Mouse (Mus musculus): ENCODE data around the gene a. TPM values are rescaled to one million over a fixed set of nuclear protein-coding genes. Genes with fewer than 3 reads are reported as not detected.

The a gene
- total and polyA plus RNA-seq, 3 experiments, result 7.8 to 23.8 (median 10.9) TPM

DNA sequence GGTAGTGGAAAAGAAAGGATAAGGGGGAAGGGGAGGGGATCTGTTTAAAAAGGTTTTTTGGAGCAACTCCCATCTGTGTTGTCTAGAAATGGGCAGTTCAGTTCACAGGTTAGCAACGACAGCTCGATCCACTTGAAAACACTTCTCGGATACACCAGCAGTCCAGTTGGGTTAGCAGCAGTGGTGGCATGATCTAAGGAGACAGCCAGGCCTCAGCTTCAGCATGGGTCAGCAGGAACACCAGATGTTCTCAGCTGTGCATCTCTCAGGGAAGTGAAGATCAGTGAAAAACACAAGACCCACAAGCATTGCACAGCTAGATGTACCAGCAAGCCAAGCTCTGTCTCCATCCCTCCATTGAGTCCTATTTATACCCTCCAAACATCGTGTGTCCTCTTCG is 295.1 kb downstream of the a start:
- dilution Hi-C loops (cut with MboI; ENCODE audit: extremely low pct_ligation_motif_present, extremely low pct_unique_long_range_greater_than_20kb, low sequenced_read_pairs) (no loop called here), in situ Hi-C loops (cut with MboI; ENCODE audit: low pct_ligation_motif_present, low pct_unique_long_range_greater_than_20kb, low sequenced_read_pairs) (loop anchor here (10.0 to 25.0 kb wide), 2 partner anchors 98 to 301 kb away; partner anchors contain the start of gene Trp53inp2)
- no peaks in the 10 kb centered on the region for H3K79me2 ChIP-seq (replicated peaks; ENCODE audit: control insufficient read depth, extremely low read depth, insufficient read depth, poor library complexity, severe bottlenecking)
- no peaks in the 10 kb centered on the region for H3K27me3 ChIP-seq (replicated peaks)
- no peak overlapping the region for H3K27ac ChIP-seq (ENCODE audit: insufficient read depth, low read depth)
- TF ChIP-seq ELF1 (IDR thresholded peaks at IDR 0.05; ENCODE audit: low read depth, low read length) (no peak), ZNF384 (IDR thresholded peaks at IDR 0.05; ENCODE audit: low read depth, low read length) (no peak), TCF12 (IDR thresholded peaks at IDR 0.05; ENCODE audit: low read depth, low read length) (no peak)
- no peak overlapping the region for H3K9ac ChIP-seq (ENCODE audit: insufficient read depth, low read depth)
- H3K4me1 ChIP-seq (ENCODE audit: control insufficient read depth in 1 of 2, insufficient read depth in 2 of 2), result peaks cover 0 to 4% of the 10 kb centered on the region in 2 experiments; a peak in 2 of 4 replicates
- no peaks in the 10 kb centered on the region for H3K9me3 ChIP-seq (replicated peaks; ENCODE audit: low read length)
- H3K4me2 ChIP-seq (ENCODE audit: insufficient read depth, low read depth, poor library complexity, severe bottlenecking), result no peak overlapping the region
- no peaks in the 10 kb centered on the region for H3K36me3 ChIP-seq (replicated peaks in 1 of 2; ENCODE audit: control insufficient read depth in 1 of 2, insufficient read depth in 1 of 2, low read length in 1 of 2)
- H3K4me3 ChIP-seq (replicated peaks in 1 of 3; ENCODE audit: low read depth in 2 of 3, low read length in 2 of 3, poor library complexity in 1 of 3), result no peak overlapping the region
- DNase-seq (ENCODE audit: extremely low read depth), result no peak

DNA sequence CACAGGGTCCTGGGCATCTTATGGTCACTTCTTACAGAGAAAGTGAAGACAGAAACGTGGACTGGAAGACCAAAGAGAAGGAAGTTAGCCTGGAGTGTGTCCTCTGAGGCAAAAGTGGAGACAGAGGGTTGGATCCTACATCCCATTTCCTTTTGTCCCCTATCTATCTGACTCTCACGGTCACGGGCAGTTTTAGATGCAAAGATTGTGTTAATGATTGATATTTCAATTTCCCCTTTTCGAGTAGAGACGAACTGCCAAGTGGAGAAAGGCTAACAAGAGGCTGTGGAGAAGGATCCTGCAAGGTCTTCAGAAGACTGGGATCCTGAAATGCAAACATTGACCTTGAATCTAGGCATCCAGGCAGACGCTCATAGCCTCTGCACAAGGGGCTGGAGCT is 297.1 kb downstream of the a start:
- H3K27me3 ChIP-seq (replicated peaks), result no peaks in the 10 kb centered on the region
- no peaks in the 10 kb centered on the region for H3K36me3 ChIP-seq (replicated peaks in 1 of 2; ENCODE audit: control insufficient read depth in 1 of 2, insufficient read depth in 1 of 2, low read length in 1 of 2)
- H3K9me3 ChIP-seq (replicated peaks; ENCODE audit: low read length), result no peaks in the 10 kb centered on the region
- no peak for DNase-seq (ENCODE audit: extremely low read depth)
- H3K4me2 ChIP-seq (ENCODE audit: insufficient read depth, low read depth, poor library complexity, severe bottlenecking), result no peak overlapping the region
- no peak overlapping the region for H3K9ac ChIP-seq (ENCODE audit: insufficient read depth, low read depth)
- no peaks in the 10 kb centered on the region for H3K79me2 ChIP-seq (replicated peaks; ENCODE audit: control insufficient read depth, extremely low read depth, insufficient read depth, poor library complexity, severe bottlenecking)
- no peak overlapping the region for H3K4me3 ChIP-seq (replicated peaks in 1 of 3; ENCODE audit: low read depth in 2 of 3, low read length in 2 of 3, poor library complexity in 1 of 3)
- in situ Hi-C loops (cut with MboI; ENCODE audit: low pct_ligation_motif_present, low pct_unique_long_range_greater_than_20kb, low sequenced_read_pairs) (loop anchor here (10.0 to 25.0 kb wide), 2 partner anchors 97 to 299 kb away; partner anchors contain the start of gene Trp53inp2), dilution Hi-C loops (cut with MboI; ENCODE audit: extremely low pct_ligation_motif_present, extremely low pct_unique_long_range_greater_than_20kb, low sequenced_read_pairs) (no loop called here)
- TF ChIP-seq RCOR1 (conservative IDR thresholded peaks at IDR 0.05; ENCODE audit: low read depth, low read length) (no peak), JUN (IDR thresholded peaks at IDR 0.05; ENCODE audit: insufficient read depth, low read depth, low read length) (no peak), NRF1 (IDR thresholded peaks at IDR 0.05; ENCODE audit: low read depth, low read length) (no peak), E2F4 (IDR thresholded peaks at IDR 0.05; ENCODE audit: insufficient replicate concordance, low read depth, low read length) (no peak), EP300 (IDR thresholded peaks at IDR 0.05; ENCODE audit: low read length) (no peak), KAT2A (IDR thresholded peaks at IDR 0.05; ENCODE audit: insufficient replicate concordance, low read length) (no peak), ZC3H11A (IDR thresholded peaks at IDR 0.05; ENCODE audit: low read depth, low read length) (no peak), CTCF (conservative IDR thresholded peaks at IDR 0.05 in 1 of 2, IDR thresholded peaks at IDR 0.05 in 1 of 2; ENCODE audit: low read depth in 2 of 2, low read length in 2 of 2) (no peak), BHLHE40 (IDR thresholded peaks at IDR 0.05; ENCODE audit: low read depth, low read length) (no peak), PAX5 (IDR thresholded peaks at IDR 0.05; ENCODE audit: low read length) (no peak), RAD21 (IDR thresholded peaks at IDR 0.05; ENCODE audit: low read depth, low read length) (no peak), ZNF384 (IDR thresholded peaks at IDR 0.05; ENCODE audit: low read depth, low read length) (no peak), ZMIZ1 (IDR thresholded peaks at IDR 0.05; ENCODE audit: low read depth, low read length) (no peak)
- peaks cover 0 to 2% of the 10 kb centered on the region in 2 experiments; a peak in 2 of 4 replicates for H3K4me1 ChIP-seq (ENCODE audit: control insufficient read depth in 1 of 2, insufficient read depth in 2 of 2)
- H3K27ac ChIP-seq (ENCODE audit: insufficient read depth, low read depth), result no peak overlapping the region

Measured in CH12.LX (cell line).